Mouse (Mus musculus): ENCODE measurements around the gene Cnnm1. TPM values are rescaled to one million over a fixed set of nuclear protein-coding genes. Genes with fewer than 3 reads are reported as not detected.

The Cnnm1 gene
- polyA plus RNA-seq, 1 experiment, result 0.06 TPM

GRCm38 (mm10) chr19:43463546-43464293 is 23.5 kb downstream of the Cnnm1 start:
- DNase-seq, result no peak
- Histone ChIP-seq H3K4me1 (ENCODE audit: control insufficient read depth, insufficient read depth, low read length) (no peaks in the 10 kb centered on the region), H3K4me3 (replicated peaks; ENCODE audit: extremely low read depth, low read depth, low read length) (no peak overlapping the region)
- WGBS, result 71% methylated on average over 7 of the region's 7 CpGs
- no peak for TF ChIP-seq CTCF (IDR thresholded peaks at IDR 0.05; ENCODE audit: insufficient read depth, low read length)
- TF ChIP-seq POLR2A (IDR thresholded peaks at IDR 0.05; ENCODE audit: borderline replicate concordance, extremely low read depth, low read depth, low read length), result no peak

GRCm38 (mm10) chr19:43464294-43464687 is 24.1 kb downstream of the Cnnm1 start:
- TF ChIP-seq CTCF (IDR thresholded peaks at IDR 0.05; ENCODE audit: insufficient read depth, low read length) (no peak), POLR2A (IDR thresholded peaks at IDR 0.05; ENCODE audit: borderline replicate concordance, extremely low read depth, low read depth, low read length) (no peak)
- Histone ChIP-seq H3K4me3 (replicated peaks; ENCODE audit: extremely low read depth, low read depth, low read length) (no peak overlapping the region), H3K4me1 (ENCODE audit: control insufficient read depth, insufficient read depth, low read length) (no peaks in the 10 kb centered on the region)
- DNase-seq, result no peak
- 70% methylated on average over 3 of the region's 3 CpGs for WGBS

DNA sequence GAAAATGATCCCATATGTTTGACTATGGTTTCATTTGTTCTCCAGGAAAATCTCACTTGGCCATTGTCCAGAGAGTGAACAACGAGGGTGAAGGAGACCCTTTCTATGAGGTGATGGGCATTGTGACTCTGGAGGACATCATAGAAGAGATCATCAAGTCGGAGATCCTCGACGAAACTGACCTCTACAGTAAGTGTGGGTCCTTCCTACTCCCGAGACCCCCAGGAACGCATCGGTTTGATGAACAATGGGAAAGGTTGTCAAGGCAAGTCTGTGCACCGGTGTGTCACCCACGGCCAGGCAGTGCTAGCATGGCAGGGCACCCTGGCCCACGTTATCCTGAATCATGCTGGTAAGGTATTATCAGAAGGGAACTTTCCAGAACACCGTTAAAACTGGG is 24.8 kb downstream of the Cnnm1 start:
- TF ChIP-seq CTCF (IDR thresholded peaks at IDR 0.05; ENCODE audit: insufficient read depth, low read length), result no peak
- TF ChIP-seq POLR2A (IDR thresholded peaks at IDR 0.05; ENCODE audit: borderline replicate concordance, extremely low read depth, low read depth, low read length), result no peak
- H3K4me1 ChIP-seq (ENCODE audit: control insufficient read depth, insufficient read depth, low read length), result no peaks in the 10 kb centered on the region
- 87% methylated on average over 11 of the region's 11 CpGs for WGBS
- DNase-seq, result no peak
- no peak overlapping the region for H3K4me3 ChIP-seq (replicated peaks; ENCODE audit: extremely low read depth, low read depth, low read length)

DNA sequence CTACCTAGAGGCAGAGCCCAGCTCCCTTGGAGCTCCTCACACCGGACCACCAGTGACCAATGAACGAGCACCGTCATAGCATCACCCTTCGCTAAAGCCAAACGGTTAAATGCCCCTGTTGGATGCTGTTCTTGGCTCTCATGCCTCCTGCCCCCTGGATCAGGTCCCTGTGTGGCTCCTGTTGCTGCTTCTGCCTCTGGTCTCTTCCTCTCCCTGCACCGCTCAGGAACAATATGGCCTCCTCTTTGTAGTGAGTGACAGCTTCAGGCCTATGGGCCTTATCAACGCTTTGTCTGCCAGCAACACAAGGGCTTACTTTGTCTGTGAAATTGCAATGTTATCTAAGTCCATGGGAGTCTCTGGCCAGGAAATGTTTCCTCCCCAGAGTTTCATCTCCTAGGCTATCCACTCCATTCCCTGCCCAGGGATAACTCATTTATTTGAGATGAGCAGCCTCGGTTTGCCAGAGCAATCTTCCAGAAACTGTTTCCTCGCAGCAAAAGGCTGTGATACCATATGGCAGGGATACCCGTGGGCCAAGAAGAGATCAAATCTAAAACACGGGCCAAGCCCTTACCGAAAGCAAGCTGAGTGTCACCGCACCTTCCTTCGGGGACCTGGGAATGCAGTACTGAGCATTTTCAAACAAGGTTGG is 25.5 kb downstream of the Cnnm1 start:
- 88% methylated on average over 14 of the region's 14 CpGs for WGBS
- no peak for DNase-seq
- no peak for TF ChIP-seq CTCF (IDR thresholded peaks at IDR 0.05; ENCODE audit: insufficient read depth, low read length)
- TF ChIP-seq POLR2A (IDR thresholded peaks at IDR 0.05; ENCODE audit: borderline replicate concordance, extremely low read depth, low read depth, low read length), result no peak
- no peak overlapping the region for H3K4me3 ChIP-seq (replicated peaks; ENCODE audit: extremely low read depth, low read depth, low read length)
- no peaks in the 10 kb centered on the region for H3K4me1 ChIP-seq (ENCODE audit: control insufficient read depth, insufficient read depth, low read length)

DNA sequence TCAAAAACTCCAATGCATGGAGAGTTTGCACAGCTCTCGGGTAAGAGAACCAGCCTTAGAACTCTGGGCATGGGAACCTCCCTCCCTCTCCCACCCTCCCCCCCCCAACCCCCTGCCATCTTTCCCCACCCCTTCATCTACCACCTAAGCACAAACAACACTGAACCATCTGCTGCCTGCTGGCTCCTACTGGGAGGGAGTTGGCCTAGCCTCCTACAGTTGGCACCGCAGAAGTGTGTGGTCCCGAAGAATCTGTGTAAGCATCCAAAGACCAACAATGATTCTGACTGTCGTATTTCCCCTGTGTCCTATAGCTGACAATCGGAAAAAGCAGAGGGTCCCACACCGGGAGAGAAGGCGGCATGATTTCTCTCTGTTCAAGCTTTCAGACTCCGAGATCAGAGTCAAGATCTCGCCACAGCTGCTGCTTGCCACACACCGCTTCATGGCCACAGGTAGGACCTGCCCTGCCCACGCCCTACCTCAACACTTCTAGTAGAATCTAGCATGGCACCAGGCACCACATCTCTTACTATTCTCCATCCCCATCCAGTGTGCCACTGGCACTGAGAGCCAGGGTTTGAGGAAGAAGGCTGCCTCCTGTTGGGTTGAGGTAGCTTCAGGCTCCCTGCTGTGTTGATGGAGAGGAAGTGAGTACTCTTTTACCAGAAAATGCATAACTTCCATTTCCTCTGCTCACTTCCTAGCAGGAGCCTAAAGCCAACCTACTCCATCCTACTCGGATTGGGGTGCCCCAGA is 27.9 kb downstream of the Cnnm1 start:
- TF ChIP-seq POLR2A (IDR thresholded peaks at IDR 0.05; ENCODE audit: borderline replicate concordance, extremely low read depth, low read depth, low read length), result no peak
- no peak for TF ChIP-seq CTCF (IDR thresholded peaks at IDR 0.05; ENCODE audit: insufficient read depth, low read length)
- no peak for DNase-seq
- no peaks in the 10 kb centered on the region for H3K4me1 ChIP-seq (ENCODE audit: control insufficient read depth, insufficient read depth, low read length)
- H3K4me3 ChIP-seq (replicated peaks; ENCODE audit: extremely low read depth, low read depth, low read length), result no peak overlapping the region
- 71% methylated on average over 12 of the region's 12 CpGs for WGBS

- Histone ChIP-seq H3K4me1 (ENCODE audit: control insufficient read depth, insufficient read depth, low read length) (no peaks in the 10 kb centered on the region), H3K4me3 (replicated peaks; ENCODE audit: extremely low read depth, low read depth, low read length) (no peak overlapping the region)
- WGBS, result 58% methylated on average over 7 of the region's 7 CpGs
- TF ChIP-seq POLR2A (IDR thresholded peaks at IDR 0.05; ENCODE audit: borderline replicate concordance, extremely low read depth, low read depth, low read length) (no peak), CTCF (IDR thresholded peaks at IDR 0.05; ENCODE audit: insufficient read depth, low read length) (no peak)
- DNase-seq, result no peak
These were observed 29.1 kb downstream of the Cnnm1 start for GRCm38 (mm10) chr19:43469333-43469732.

DNA sequence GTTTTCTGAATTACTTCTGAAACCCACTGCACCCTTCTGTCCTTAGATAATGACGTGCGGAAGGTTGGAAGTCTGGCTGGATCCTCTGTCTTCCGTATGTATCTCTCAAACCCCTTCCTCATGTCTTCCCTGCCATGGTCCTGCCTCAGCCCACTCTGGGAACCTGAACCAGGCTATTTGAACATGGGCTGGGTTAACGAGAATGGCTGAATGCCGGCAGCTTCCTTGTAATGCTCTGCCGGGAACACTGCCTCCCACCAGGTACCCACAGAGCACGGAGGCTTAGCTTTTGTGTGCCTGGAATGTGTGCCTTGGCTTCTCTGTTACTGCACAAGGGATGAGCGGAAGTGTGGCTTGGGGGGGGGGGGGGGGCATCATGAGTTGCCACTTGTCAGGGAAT is 32.1 kb downstream of the Cnnm1 start:
- DNase-seq, result no peak
- WGBS, result 83% methylated on average over 8 of the region's 8 CpGs
- TF ChIP-seq CTCF (IDR thresholded peaks at IDR 0.05; ENCODE audit: insufficient read depth, low read length) (no peak), POLR2A (IDR thresholded peaks at IDR 0.05; ENCODE audit: borderline replicate concordance, extremely low read depth, low read depth, low read length) (no peak)
- Histone ChIP-seq H3K4me1 (ENCODE audit: control insufficient read depth, insufficient read depth, low read length) (no peaks in the 10 kb centered on the region), H3K4me3 (replicated peaks; ENCODE audit: extremely low read depth, low read depth, low read length) (no peak overlapping the region)

GRCm38 (mm10) chr19:43472781-43473180 is 32.5 kb downstream of the Cnnm1 start:
- no peak for DNase-seq
- Histone ChIP-seq H3K4me1 (ENCODE audit: control insufficient read depth, insufficient read depth, low read length) (no peaks in the 10 kb centered on the region), H3K4me3 (replicated peaks; ENCODE audit: extremely low read depth, low read depth, low read length) (no peak overlapping the region)
- 86% methylated on average over 7 of the region's 7 CpGs for WGBS
- no peak for TF ChIP-seq POLR2A (IDR thresholded peaks at IDR 0.05; ENCODE audit: borderline replicate concordance, extremely low read depth, low read depth, low read length)
- no peak for TF ChIP-seq CTCF (IDR thresholded peaks at IDR 0.05; ENCODE audit: insufficient read depth, low read length)

DNA sequence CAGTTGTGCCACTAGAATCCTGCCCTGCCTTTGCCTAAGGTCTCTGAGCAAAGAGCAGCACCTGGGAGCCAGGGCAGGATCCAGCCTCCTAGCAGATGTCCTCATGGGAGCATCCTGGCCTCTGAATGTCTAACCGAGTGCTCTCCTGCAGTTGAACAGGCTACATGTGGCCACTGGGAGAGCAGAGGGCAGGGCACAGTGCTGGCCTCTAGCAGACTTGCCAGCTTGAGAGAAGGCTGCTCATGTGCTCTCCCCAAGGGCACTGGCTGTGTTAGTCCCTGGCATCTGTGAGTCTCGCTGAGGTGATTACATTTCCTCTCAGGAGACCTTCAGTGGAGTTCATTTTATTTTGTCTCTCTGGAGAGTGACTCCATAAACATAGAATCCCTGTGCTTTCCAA is 35.4 kb downstream of the Cnnm1 start:
- WGBS, result 36% methylated on average over 2 of the region's 2 CpGs
- TF ChIP-seq CTCF (IDR thresholded peaks at IDR 0.05; ENCODE audit: insufficient read depth, low read length), result no peak
- TF ChIP-seq POLR2A (IDR thresholded peaks at IDR 0.05; ENCODE audit: borderline replicate concordance, extremely low read depth, low read depth, low read length), result no peak
- DNase-seq, result no peak
- Histone ChIP-seq H3K4me1 (ENCODE audit: control insufficient read depth, insufficient read depth, low read length) (no peaks in the 10 kb centered on the region), H3K4me3 (replicated peaks; ENCODE audit: extremely low read depth, low read depth, low read length) (no peak overlapping the region)

All from lung, adult 2 months (tissue).